Mouse (Mus musculus): ENCODE results near the gene Tmem183a.

- TF ChIP-seq CTCF (IDR thresholded peaks at IDR 0.05; ENCODE audit: insufficient read depth, low read length) (no peak), POLR2A (IDR thresholded peaks at IDR 0.05; ENCODE audit: borderline replicate concordance, extremely low read depth, low read depth, low read length) (no peak)
These were observed 17.5 kb downstream of the Tmem183a start for GRCm38 (mm10) chr1:134344005-134344950.
